Mouse (Mus musculus) G1E (cell line): ENCODE measurements around the gene Cib3. TPM values are rescaled to one million over a fixed set of nuclear protein-coding genes. Genes with fewer than 3 reads are reported as not detected.

Source experiments
- ATAC-seq: 2 replicates; pipeline ENCODE4 v1.8.0; 2016; ENCODE audit warnings: mild to moderate bottlenecking; ENCODE audit not compliant: insufficient number of reproducible peaks, poor library complexity, low FRiP score, severe bottlenecking; ENCODE audit errors: extremely low read depth
- DNase-seq: peaks from one replicate; pipeline ENCODE4 v3.0.0; 2012; ENCODE audit warnings: low spot score
- H3K27me3 ChIP-seq: 2 replicates; pipeline ENCODE4 v1.6.1; 2012; ENCODE audit warnings: mild to moderate bottlenecking, low read length, inconsistent platforms; ENCODE audit not compliant: insufficient read depth
- H3K36me3 ChIP-seq: replicated peaks from 2 replicates; pipeline ENCODE3; 2012; ENCODE audit warnings: mild to moderate bottlenecking, inconsistent platforms
- H3K4me1 ChIP-seq: 2 replicates; pipeline ENCODE4 v1.6.1; 2012; ENCODE audit warnings: low read depth, low read length, inconsistent platforms, mixed read lengths; ENCODE audit not compliant: insufficient read depth
- H3K4me3 ChIP-seq: 2 replicates; pipeline ENCODE4 v1.5.1; 2012; ENCODE audit warnings: low read depth, mild to moderate bottlenecking, inconsistent platforms, low read length, moderate library complexity, mixed read lengths
- H3K9me3 ChIP-seq: replicated peaks from 2 replicates; pipeline ENCODE4 v1.6.1; 2012; ENCODE audit warnings: inconsistent platforms
- CTCF ChIP-seq: IDR thresholded peaks from 2 replicates; pipeline ENCODE4 v1.5.1; 2012; ENCODE audit warnings: low read depth, low read length, inconsistent platforms, mixed read lengths
- GATA1 ChIP-seq: IDR thresholded peaks from 2 replicates; pipeline ENCODE4 v1.6.1; 2012; ENCODE audit warnings: borderline replicate concordance, low read length, inconsistent platforms, mixed read lengths
- GATA2 ChIP-seq: IDR thresholded peaks from 2 replicates; pipeline ENCODE4 v1.6.1; 2012; ENCODE audit warnings: low read depth, low read length, inconsistent platforms, borderline replicate concordance
- POLR2AphosphoS5 ChIP-seq: IDR thresholded peaks from 2 replicates; pipeline ENCODE4 v1.6.1; 2012; ENCODE audit warnings: low read depth, low read length, inconsistent platforms; ENCODE audit not compliant: insufficient replicate concordance
- TAL1 ChIP-seq: conservative IDR thresholded peaks from 2 replicates; pipeline ENCODE4 v1.6.1; 2012; ENCODE audit warnings: low read depth, low read length, inconsistent platforms, mixed read lengths
- polyA plus RNA-seq: library from polyadenylated mRNA; stranded (reverse); fragments of >175 nt; gene quantifications from 2 replicates; pipeline ENCODE4 v1.2.3, GENCODE M21; 2012
- total RNA-seq, 2 experiments: library from RNA; stranded (forward) in 1 of 2; stranded (reverse) in 1 of 2; fragments of 200-1000 nt in 1 of 2; fragments of >200 nt in 1 of 2; fragmentation: Nextera tagmentation in 1 of 2; gene quantifications; 2 replicates each; pipeline ENCODE4 v1.2.3; 2014 to 2017

Gene Cib3
- total and polyA plus RNA-seq, 3 experiments, result not detected

- Histone ChIP-seq H3K4me1 (peaks cover 21% of the 10 kb centered on the region), H3K9me3 (0 out of 2 replicates have a peak, but pooled peaks cover 3% of the 10 kb centered on the region), H3K27me3 (peaks cover 13% of the 10 kb centered on the region), H3K4me3 (no peak overlapping the region), H3K36me3 (no peaks in the 10 kb centered on the region)
- DNase-seq (no peak), ATAC-seq (no peak)
- TF ChIP-seq POLR2AphosphoS5, result no peak
- TF ChIP-seq GATA2, result no peak
- TF ChIP-seq TAL1, result no peak
- no peak for TF ChIP-seq GATA1
- no peak for TF ChIP-seq CTCF
Observed at GRCm38 (mm10) chr8:72190215-72190539, 22.5 kb downstream of the Cib3 start.

GRCm38 (mm10) chr8:72189417-72190214, 23.0 kb downstream of the Cib3 start, which contains the start of gene Hsh2d:
Hsh2d (plus strand) TSS chr8:72189638.
- H3K4me3 ChIP-seq, result peak within 1 kb of the TSS; percentile 48; the same call in 1 of the 2 replicates
- no peaks in the 10 kb centered on the region for H3K36me3 ChIP-seq
- ATAC-seq, result no peak

GRCm38 (mm10) chr8:72187793-72188331, 24.8 kb downstream of the Cib3 start:
- Histone ChIP-seq H3K4me3 (no peak overlapping the region), H3K4me1 (peaks cover 21% of the 10 kb centered on the region), H3K36me3 (no peaks in the 10 kb centered on the region), H3K9me3 (0 out of 2 replicates have a peak, but pooled peaks cover 3% of the 10 kb centered on the region), H3K27me3 (peaks cover 10% of the 10 kb centered on the region)
- TF ChIP-seq GATA1 (no peak), GATA2 (no peak), TAL1 (no peak)
- ATAC-seq, result no peak
- no peak for DNase-seq

More at GRCm38 (mm10) chr8:72189417-72190214, 23.0 kb downstream of the Cib3 start, which contains the start of gene Hsh2d:
- TF ChIP-seq TAL1 (no peak), GATA1 (no peak), GATA2 (no peak), POLR2AphosphoS5 (no peak), CTCF (no peak)
- 0 out of 2 replicates have a peak, but pooled peaks cover 3% of the 10 kb centered on the region for H3K9me3 ChIP-seq
- H3K4me1 ChIP-seq, result peaks cover 21% of the 10 kb centered on the region
- peaks cover 13% of the 10 kb centered on the region for H3K27me3 ChIP-seq
- DNase-seq, result no peak

DNA sequence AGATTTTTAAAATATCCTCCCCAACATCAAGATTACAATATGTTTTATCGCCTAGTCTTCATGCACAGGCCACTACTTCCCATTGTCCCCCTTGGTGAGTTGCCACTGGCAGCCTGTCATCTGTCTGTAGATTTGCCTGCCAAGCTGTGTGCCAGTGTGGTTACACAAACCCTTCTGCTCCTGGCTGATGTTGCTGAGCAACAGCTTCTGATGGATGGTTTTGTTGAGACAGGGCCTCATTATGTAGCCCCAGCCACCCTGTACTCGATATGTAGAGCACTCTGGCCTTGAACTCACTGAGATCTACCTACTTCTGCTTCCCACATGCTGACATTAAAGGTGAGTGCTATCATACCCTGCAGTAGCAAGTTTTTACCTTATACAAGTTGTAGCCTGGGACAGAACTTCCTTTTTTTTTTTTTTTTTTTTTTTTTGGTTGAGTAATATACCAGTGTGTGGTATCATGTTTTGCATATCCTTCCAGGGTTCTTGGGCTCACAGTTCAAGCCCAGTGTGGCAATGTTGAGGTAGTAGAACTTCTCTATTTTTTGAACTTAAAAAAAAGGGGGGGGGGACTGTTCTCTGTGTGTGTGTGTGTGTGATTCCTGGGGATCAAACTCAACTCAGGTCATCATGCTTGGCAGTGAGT, 29.0 kb downstream of the Cib3 start:
- Histone ChIP-seq H3K9me3 (no peaks in the 10 kb centered on the region), H3K4me1 (peaks cover 9% of the 10 kb centered on the region), H3K4me3 (no peak overlapping the region), H3K36me3 (peaks cover 37% of the 10 kb centered on the region), H3K27me3 (peaks cover 5% of the 10 kb centered on the region; the same call in 1 of the 2 replicates)
- no peak for DNase-seq
- TF ChIP-seq POLR2AphosphoS5 (no peak), CTCF (no peak), TAL1 (no peak), GATA1 (no peak), GATA2 (no peak)
- no peak for ATAC-seq

DNA sequence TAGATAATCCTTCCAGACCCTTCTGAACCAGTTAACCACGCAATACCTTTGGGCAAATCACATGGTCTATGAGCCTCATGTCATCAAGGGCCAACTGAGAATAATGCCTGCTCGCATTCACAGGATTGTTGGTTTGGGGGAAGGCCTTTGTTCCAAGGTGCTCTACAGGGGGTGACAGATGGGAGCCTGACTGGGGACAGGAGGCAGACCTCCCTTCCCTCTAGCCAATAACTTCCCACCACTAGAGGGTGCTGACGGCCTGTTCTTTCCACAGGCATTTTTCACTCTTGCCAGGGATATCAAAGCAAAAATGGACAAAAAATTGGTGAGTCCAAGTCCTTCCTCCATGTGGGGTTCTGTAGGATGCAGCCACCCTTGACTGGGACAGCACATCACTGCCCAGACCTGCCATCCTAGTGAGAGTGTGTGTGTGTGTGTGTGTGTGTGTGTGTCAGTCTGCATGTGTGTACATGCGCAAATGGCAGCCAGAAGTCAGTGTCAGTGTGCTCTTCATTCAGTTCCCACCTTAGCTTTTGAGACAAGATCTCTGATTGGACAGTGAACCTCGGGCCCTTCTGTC, 35.2 kb downstream of the Cib3 start:
- Histone ChIP-seq H3K4me3 (no peak overlapping the region), H3K4me1 (peaks cover 3% of the 10 kb centered on the region; the same call in 1 of the 2 replicates), H3K9me3 (no peaks in the 10 kb centered on the region), H3K27me3 (no peaks in the 10 kb centered on the region), H3K36me3 (peaks cover 97% of the 10 kb centered on the region)
- TF ChIP-seq POLR2AphosphoS5 (no peak), GATA1 (no peak), CTCF (peak; percentile 44), TAL1 (no peak), GATA2 (no peak)
- no peak for ATAC-seq
- DNase-seq, result no peak

DNA sequence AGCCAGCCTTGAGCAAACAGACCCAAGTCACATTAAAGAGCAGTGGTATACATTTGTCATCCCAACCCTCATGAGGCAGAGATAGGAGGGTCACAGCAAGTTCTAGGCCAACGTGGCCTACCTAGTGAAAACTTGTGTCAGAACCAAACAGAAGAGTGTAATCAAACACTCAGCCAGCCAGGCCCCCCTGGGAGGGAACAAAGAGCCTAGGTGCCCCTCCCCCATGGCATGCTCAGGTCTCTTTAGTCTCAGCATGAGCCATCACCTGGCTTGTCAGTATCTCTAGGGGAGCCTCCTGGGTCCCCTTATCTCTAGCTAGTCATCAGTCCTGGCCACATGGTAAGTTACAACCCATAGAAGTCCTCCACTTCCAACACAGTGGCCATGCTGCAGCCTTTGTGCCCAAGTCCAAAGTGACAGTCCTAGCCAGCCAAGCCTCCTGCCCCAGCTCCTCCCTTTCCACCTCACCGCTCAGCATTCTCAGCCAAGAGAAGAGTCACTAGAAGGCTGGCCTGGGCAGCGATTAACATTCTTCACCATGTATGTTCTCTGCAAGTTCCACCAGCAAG, 42.9 kb downstream of the Cib3 start:
- Histone ChIP-seq H3K36me3 (peaks cover 99% of the 10 kb centered on the region), H3K27me3 (no peaks in the 10 kb centered on the region), H3K4me1 (peaks cover 57% of the 10 kb centered on the region), H3K9me3 (no peaks in the 10 kb centered on the region), H3K4me3 (no peak overlapping the region; the same call in 1 of the 2 replicates)
- no peak for DNase-seq
- ATAC-seq, result no peak
- TF ChIP-seq CTCF (no peak), GATA1 (no peak), GATA2 (no peak), POLR2AphosphoS5 (no peak), TAL1 (no peak)
